Mouse (Mus musculus): ENCODE results near the gene Rmnd1. TPM values are rescaled to one million over a fixed set of nuclear protein-coding genes. Genes with fewer than 3 reads are reported as not detected.
"Not testable (repeated sequence)": the region's sequence is repeated elsewhere in the genome, so short reads cannot be mapped to it uniquely, and the experiment has no call there.

Gene Rmnd1
- 53.3 and 67.1 TPM in 2 replicates for polyA plus RNA-seq (2012; rRNA removed)

DNA sequence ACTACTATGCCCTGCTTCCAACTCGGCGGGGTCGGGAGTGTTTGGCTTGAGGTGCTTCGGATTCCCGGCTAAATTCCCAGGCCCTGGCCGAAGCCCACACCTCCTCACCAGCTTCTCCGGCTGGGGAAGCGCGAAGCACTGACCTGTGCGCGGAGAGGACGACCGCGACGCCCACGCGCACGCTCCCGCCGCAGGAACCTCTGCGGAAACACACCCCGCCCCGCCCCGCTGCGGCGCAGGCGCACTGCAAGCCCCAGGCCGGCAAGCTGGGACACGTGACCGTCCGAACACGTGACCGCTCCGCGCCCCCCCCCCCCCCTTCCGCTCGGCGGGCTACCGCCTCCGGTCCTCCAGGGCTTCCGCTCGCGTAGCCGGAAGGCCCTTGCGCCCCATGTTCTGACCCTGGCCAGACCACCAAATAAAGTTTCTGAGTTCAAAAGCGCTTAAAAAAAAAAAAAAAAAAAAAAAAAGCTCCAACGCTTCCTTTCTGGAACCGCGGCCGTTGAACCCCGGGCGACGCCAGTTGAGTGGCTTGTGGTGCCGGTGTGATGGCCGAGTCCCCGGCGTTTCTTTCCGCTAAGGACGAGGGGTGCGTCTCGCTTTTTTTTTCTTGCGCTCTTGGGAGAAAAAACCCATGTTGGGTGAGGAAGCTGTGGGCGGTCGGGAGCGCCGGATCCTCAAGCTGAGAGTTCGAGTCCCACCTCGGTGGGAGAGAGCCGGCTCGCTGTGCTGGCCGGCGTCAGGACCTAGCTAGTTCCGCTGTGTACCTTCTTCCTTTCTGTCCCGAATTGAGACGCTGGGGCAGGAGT lies at the start of gene Rmnd1, which contains the start of gene Armt1:
TSS of gene Rmnd1 (minus strand) at position 266 of the 809 bp plus-strand sequence.
TSS of gene Armt1 (plus strand) at position 345 of the 809 bp plus-strand sequence.
- peak; percentile 99 for DNase-seq (ENCODE audit: low read depth)
- TF ChIP-seq CTCF (IDR thresholded peaks at IDR 0.05; ENCODE audit: borderline replicate concordance, extremely low read depth, insufficient read depth, insufficient read length), result no peak
- peak; percentile 97 for TF ChIP-seq POLR2A (IDR thresholded peaks at IDR 0.05; ENCODE audit: borderline replicate concordance, extremely low read depth, insufficient read depth, insufficient read length, poor library complexity, severe bottlenecking)

DNA sequence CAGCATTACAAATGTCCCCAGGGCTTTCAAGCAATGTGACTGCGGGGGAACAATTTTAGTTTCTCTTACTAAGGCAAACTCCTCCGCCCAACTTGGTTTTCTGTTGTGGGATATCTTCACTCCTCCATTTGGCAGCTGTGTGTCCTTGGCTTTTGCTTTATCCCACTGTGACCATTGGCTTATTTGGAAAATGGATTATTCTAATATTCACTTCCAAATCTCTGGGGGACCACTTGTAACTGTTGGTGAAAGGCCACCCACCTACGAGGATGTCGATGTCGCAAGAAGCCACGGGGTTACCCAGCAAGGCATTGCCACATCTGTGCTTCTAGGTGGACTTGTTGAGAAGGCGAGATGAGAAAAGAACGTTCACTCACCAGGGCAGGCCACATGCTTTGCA lies 49.5 kb upstream of the Rmnd1 start:
- DNase-seq (ENCODE audit: low read depth), result no peak
- TF ChIP-seq CTCF (IDR thresholded peaks at IDR 0.05; ENCODE audit: borderline replicate concordance, extremely low read depth, insufficient read depth, insufficient read length) (no peak), POLR2A (IDR thresholded peaks at IDR 0.05; ENCODE audit: borderline replicate concordance, extremely low read depth, insufficient read depth, insufficient read length, poor library complexity, severe bottlenecking) (no peak)

DNA sequence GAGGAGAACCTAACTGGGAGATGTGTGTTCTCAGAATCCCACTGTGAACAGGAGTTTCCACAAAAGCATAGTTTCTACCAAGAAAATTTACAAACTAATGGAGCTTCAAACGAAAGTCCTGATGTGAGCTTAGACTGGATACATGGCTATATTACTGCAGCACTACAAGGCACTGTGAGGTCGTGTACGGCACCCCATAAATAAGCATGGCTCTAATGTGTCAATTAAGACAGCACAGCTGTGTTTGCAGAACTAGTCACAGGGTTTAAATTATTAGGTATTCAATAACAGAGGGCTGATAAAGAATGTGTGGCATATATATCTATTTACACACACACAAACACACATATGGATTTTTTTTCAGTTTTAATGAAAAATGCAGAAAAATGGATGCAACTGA lies 48.7 kb upstream of the Rmnd1 start:
- no peak for DNase-seq (ENCODE audit: low read depth)

GRCm38 (mm10) chr10:4476604-4477003 lies 44.4 kb upstream of the Rmnd1 start:
- TF ChIP-seq POLR2A (IDR thresholded peaks at IDR 0.05; ENCODE audit: borderline replicate concordance, extremely low read depth, insufficient read depth, insufficient read length, poor library complexity, severe bottlenecking) (no peak), CTCF (IDR thresholded peaks at IDR 0.05; ENCODE audit: borderline replicate concordance, extremely low read depth, insufficient read depth, insufficient read length) (no peak)
- DNase-seq (ENCODE audit: low read depth), result no peak

More for the DNA sequence above, 48.7 kb upstream of the Rmnd1 start:
- no peak for TF ChIP-seq CTCF (IDR thresholded peaks at IDR 0.05; ENCODE audit: borderline replicate concordance, extremely low read depth, insufficient read depth, insufficient read length)

DNA sequence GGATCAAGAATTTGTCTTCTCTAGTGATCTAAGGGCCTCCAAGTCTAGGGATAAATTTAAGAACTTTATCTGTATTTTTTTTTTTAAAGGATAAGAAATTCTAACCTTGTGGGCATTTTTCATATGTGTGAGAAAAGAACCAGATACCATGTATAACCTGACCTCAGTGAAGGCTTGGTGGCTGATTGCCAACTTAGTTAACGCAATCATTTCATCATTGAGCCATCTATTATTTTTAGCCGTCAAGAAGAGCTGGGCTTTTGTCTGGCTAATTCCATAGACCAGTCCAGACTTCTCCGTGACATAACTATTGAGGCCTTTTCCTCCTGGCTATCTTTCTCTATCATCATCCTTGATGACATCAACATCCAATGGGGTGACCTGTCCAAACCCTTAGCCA lies 43.2 kb upstream of the Rmnd1 start:
- DNase-seq (ENCODE audit: low read depth), result no peak
- no peak for TF ChIP-seq POLR2A (IDR thresholded peaks at IDR 0.05; ENCODE audit: borderline replicate concordance, extremely low read depth, insufficient read depth, insufficient read length, poor library complexity, severe bottlenecking)
- TF ChIP-seq CTCF (IDR thresholded peaks at IDR 0.05; ENCODE audit: borderline replicate concordance, extremely low read depth, insufficient read depth, insufficient read length), result no peak

DNA sequence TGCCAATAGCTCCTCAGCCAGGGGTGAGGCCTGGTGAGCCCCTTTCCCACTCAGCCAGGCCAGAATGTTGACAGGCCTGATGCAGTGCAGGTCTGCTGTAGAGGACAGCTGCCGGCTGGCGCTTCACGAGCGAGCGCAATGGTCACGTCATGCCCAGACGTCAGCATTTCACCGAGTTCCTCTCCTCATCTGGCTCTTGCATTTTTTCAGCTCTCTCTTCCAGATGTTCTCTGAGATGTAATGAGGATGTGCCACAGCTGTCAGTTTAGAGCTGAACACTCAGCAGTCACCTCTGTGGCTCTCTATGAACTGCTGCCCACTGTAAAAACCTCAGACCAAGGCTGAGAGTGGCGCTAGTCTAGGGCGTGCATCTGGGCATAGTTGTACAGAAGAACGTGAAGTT lies 41.4 kb upstream of the Rmnd1 start:
- no peak for DNase-seq (ENCODE audit: low read depth)
- TF ChIP-seq POLR2A (IDR thresholded peaks at IDR 0.05; ENCODE audit: borderline replicate concordance, extremely low read depth, insufficient read depth, insufficient read length, poor library complexity, severe bottlenecking), result no peak
- TF ChIP-seq CTCF (IDR thresholded peaks at IDR 0.05; ENCODE audit: borderline replicate concordance, extremely low read depth, insufficient read depth, insufficient read length), result no peak

DNA sequence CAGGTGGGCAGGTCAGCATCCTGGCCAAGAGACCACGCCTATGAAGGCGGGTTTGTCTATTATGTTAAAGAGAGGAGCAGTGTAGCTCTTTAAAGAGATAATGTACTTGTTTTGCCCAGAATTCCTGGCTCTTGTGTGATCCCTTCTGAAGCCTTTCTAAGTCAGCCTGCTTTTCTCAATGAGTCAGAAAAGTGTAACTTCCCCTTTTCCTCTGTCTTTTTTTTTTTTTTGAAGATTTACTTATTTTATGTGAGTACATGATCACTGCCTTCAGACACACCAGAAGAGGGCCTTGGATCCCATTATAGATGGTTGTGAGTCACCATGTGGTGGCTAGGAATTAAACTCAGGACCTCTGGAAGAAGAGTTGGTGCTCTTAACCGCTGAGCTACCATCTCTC lies 37.2 kb upstream of the Rmnd1 start:
- TF ChIP-seq POLR2A (IDR thresholded peaks at IDR 0.05; ENCODE audit: borderline replicate concordance, extremely low read depth, insufficient read depth, insufficient read length, poor library complexity, severe bottlenecking) (no peak), CTCF (IDR thresholded peaks at IDR 0.05; ENCODE audit: borderline replicate concordance, extremely low read depth, insufficient read depth, insufficient read length) (no peak)
- DNase-seq (ENCODE audit: low read depth), result no peak

GRCm38 (mm10) chr10:4465799-4466198 lies 33.6 kb upstream of the Rmnd1 start:
- TF ChIP-seq CTCF (IDR thresholded peaks at IDR 0.05; ENCODE audit: borderline replicate concordance, extremely low read depth, insufficient read depth, insufficient read length) (no peak), POLR2A (IDR thresholded peaks at IDR 0.05; ENCODE audit: borderline replicate concordance, extremely low read depth, insufficient read depth, insufficient read length, poor library complexity, severe bottlenecking) (no peak)
- DNase-seq (ENCODE audit: low read depth), result no peak

DNA sequence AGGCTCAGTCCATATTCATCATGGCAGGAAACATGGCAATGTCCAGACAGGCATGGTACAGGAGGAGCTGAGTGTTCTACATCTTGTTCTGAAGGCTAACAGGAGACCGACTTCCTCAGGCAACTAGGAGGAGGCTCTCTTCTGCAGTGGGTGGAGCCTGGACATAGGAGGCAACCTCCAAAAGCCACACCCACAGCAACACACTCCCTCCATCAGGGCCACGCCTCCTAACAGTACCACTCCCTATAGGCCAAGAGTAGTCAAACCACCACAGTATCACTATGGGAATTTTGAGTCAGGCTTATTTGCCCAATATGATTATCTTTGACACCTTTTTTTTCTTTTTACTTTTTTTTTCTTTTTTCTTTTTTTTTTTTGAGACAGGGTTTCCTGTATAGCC lies 28.0 kb upstream of the Rmnd1 start:
- no peak for DNase-seq (ENCODE audit: low read depth)
- TF ChIP-seq POLR2A (IDR thresholded peaks at IDR 0.05; ENCODE audit: borderline replicate concordance, extremely low read depth, insufficient read depth, insufficient read length, poor library complexity, severe bottlenecking) (no peak), CTCF (IDR thresholded peaks at IDR 0.05; ENCODE audit: borderline replicate concordance, extremely low read depth, insufficient read depth, insufficient read length) (no peak)

GRCm38 (mm10) chr10:4456409-4456808 lies 24.2 kb upstream of the Rmnd1 start:
- TF ChIP-seq CTCF (IDR thresholded peaks at IDR 0.05; ENCODE audit: borderline replicate concordance, extremely low read depth, insufficient read depth, insufficient read length) (no peak), POLR2A (IDR thresholded peaks at IDR 0.05; ENCODE audit: borderline replicate concordance, extremely low read depth, insufficient read depth, insufficient read length, poor library complexity, severe bottlenecking) (no peak)
- DNase-seq (ENCODE audit: low read depth), result no peak

- TF ChIP-seq POLR2A (IDR thresholded peaks at IDR 0.05; ENCODE audit: borderline replicate concordance, extremely low read depth, insufficient read depth, insufficient read length, poor library complexity, severe bottlenecking) (no peak), CTCF (IDR thresholded peaks at IDR 0.05; ENCODE audit: borderline replicate concordance, extremely low read depth, insufficient read depth, insufficient read length) (no peak)
- DNase-seq (ENCODE audit: low read depth), result no peak
Observed at GRCm38 (mm10) chr10:4435416-4435815, 3.2 kb upstream of the Rmnd1 start.

GRCm38 (mm10) chr10:4433871-4434270 lies 1.7 kb upstream of the Rmnd1 start:
- DNase-seq (ENCODE audit: low read depth), result not testable (repeated sequence)
